Mouse (Mus musculus) midbrain, embryonic 11.5 days (tissue): ENCODE data around the gene Usp18. TPM values are rescaled to one million over a fixed set of nuclear protein-coding genes. Genes with fewer than 3 reads are reported as not detected.

Experiments
- ATAC-seq: fragments of 200-750 bp; cut with Nextera tagmentation; 2 replicates; pipeline ENCODE4 v1.8.0; 2017; ENCODE audit warnings: moderate TSS enrichment, moderate library complexity; ENCODE audit not compliant: low FRiP score
- DNase-seq: peaks from one replicate; pipeline ENCODE4 v3.0.0; 2015; ENCODE audit warnings: low spot score; ENCODE audit errors: missing footprints
- H3K27ac ChIP-seq: fragments of 300-500 bp; sonication (generic); 2 replicates; pipeline ENCODE4 v1.5.1; 2014; ENCODE audit warnings: low read depth, low read length
- H3K27me3 ChIP-seq: fragments of 300-500 bp; sonication (generic); 2 replicates; pipeline ENCODE4 v1.6.1; 2014; ENCODE audit warnings: mild to moderate bottlenecking, low read length, moderate library complexity, mixed read lengths; ENCODE audit not compliant: control insufficient read depth, insufficient read depth
- H3K36me3 ChIP-seq: fragments of 300-500 bp; sonication (generic); 2 replicates; pipeline ENCODE4 v1.6.1; 2014; ENCODE audit warnings: mild to moderate bottlenecking, low read length, moderate library complexity, mixed read lengths; ENCODE audit not compliant: control insufficient read depth, insufficient read depth
- H3K4me1 ChIP-seq: fragments of 300-500 bp; sonication (generic); 2 replicates; pipeline ENCODE4 v1.6.1; 2014; ENCODE audit warnings: low read length; ENCODE audit not compliant: control insufficient read depth, insufficient read depth
- H3K4me2 ChIP-seq: fragments of 300-500 bp; sonication (generic); 2 replicates; pipeline ENCODE4 v1.6.1; 2014; ENCODE audit warnings: mild to moderate bottlenecking, moderate library complexity
- H3K4me3 ChIP-seq: fragments of 300-500 bp; sonication (generic); 2 replicates; pipeline ENCODE4 v1.5.1; 2014; ENCODE audit warnings: low read depth, low read length
- H3K9ac ChIP-seq: fragments of 300-500 bp; sonication (generic); 2 replicates; pipeline ENCODE4 v1.6.1; 2014; ENCODE audit warnings: low read length
- H3K9me3 ChIP-seq: fragments of 300-500 bp; sonication (generic); 2 replicates; pipeline ENCODE4 v1.6.1; 2016; ENCODE audit warnings: low read length; ENCODE audit not compliant: control insufficient read depth
- WGBS: fragments of 180-500 bp; shearing (Covaris S2); extraction: QIAGEN DNeasy Blood & Tissue Kit; methylation state at CpG from one replicate; pipeline ENCODE4 v1.1.7; 2014; 5-methylcytosine and 5-hydroxymethylcytosine counted together
- polyA plus RNA-seq: library from polyadenylated mRNA; unstranded; fragments of >200 nt; fragmentation: Nextera tagmentation; extraction: Ambion mirVana; gene quantifications from 2 replicates; pipeline ENCODE4 v1.2.1, GENCODE M21; 2014

Usp18 gene
- polyA plus RNA-seq, 1 experiment from 2014 or later: 1.0 TPM

- H3K9me3 ChIP-seq: no peaks in the 10 kb centered on the region; the same call in 1 of the 2 replicates
- no peaks in the 10 kb centered on the region for H3K4me1 ChIP-seq
- DNase-seq (no peak), ATAC-seq (no peak)
- H3K9ac ChIP-seq: no peak overlapping the region
- H3K36me3 ChIP-seq: no peaks in the 10 kb centered on the region
- no peak overlapping the region for H3K27ac ChIP-seq
- H3K4me3 ChIP-seq: no peak overlapping the region
- 92% methylated on average over 10 of the region's 10 CpGs for WGBS
- H3K27me3 ChIP-seq: no peaks in the 10 kb centered on the region
- no peak overlapping the region for H3K4me2 ChIP-seq
These were observed 16.3 kb downstream of the Usp18 start for GRCm38 (mm10) chr6:121262004-121262403.

DNA sequence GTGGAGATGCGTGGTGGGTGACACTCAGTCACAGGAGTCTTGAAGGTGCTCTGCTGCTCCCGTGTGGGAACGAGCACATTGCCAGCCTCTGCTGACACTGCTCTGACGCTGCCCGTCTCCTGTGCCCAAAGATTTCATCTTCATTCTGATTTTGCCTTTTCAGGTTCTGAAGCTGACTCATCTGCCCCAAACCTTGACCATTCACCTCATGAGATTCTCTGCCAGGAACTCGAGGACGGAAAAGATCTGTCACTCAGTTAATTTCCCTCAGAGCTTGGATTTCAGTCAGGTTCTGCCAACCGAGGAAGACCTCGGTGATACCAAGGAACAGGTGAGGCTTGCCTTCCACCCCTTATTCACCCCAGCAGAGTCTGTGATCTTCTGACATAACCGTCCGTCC, 16.8 kb downstream of the Usp18 start:
- H3K36me3 ChIP-seq: no peaks in the 10 kb centered on the region
- 95% methylated on average over 11 of the region's 11 CpGs for WGBS
- no peak overlapping the region for H3K9ac ChIP-seq
- no peaks in the 10 kb centered on the region; the same call in 1 of the 2 replicates for H3K9me3 ChIP-seq
- no peak overlapping the region for H3K27ac ChIP-seq
- no peak overlapping the region for H3K4me3 ChIP-seq
- no peak overlapping the region for H3K4me2 ChIP-seq
- DNase-seq (no peak), ATAC-seq (no peak)
- no peaks in the 10 kb centered on the region for H3K27me3 ChIP-seq
- no peaks in the 10 kb centered on the region for H3K4me1 ChIP-seq

- 85% methylated on average over 6 of the region's 6 CpGs for WGBS
- ATAC-seq (no peak), DNase-seq (peak; percentile 81)
- H3K4me2 ChIP-seq: no peak overlapping the region
- no peaks in the 10 kb centered on the region for H3K9me3 ChIP-seq
- no peaks in the 10 kb centered on the region for H3K36me3 ChIP-seq
- no peak overlapping the region for H3K27ac ChIP-seq
- H3K4me3 ChIP-seq: no peak overlapping the region
- no peak overlapping the region for H3K9ac ChIP-seq
- no peaks in the 10 kb centered on the region for H3K27me3 ChIP-seq
- no peaks in the 10 kb centered on the region for H3K4me1 ChIP-seq
These were observed 24.4 kb downstream of the Usp18 start for GRCm38 (mm10) chr6:121270156-121270555.

DNA sequence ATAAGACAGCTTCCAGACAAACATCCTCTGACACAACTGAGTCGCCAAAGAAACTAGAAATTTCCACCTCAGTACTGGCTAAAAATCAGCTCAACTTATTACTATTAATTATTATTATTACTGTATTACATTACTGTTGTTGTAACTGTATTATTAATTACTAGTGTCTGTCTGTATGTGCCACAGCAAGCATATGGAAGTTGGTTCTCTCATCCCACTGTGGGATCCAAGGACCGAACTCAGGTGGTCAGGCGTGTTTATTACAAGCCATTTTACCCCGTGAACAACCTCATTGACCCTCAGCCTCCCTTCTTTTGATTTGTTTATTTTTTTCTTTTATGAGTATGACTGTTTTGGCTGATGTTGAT, 26.0 kb downstream of the Usp18 start:
- Histone ChIP-seq H3K4me2 (peak overlapping the region; percentile 60; the same call in 1 of the 2 replicates), H3K9me3 (no peaks in the 10 kb centered on the region), H3K4me1 (no peaks in the 10 kb centered on the region), H3K27me3 (no peaks in the 10 kb centered on the region), H3K27ac (no peak overlapping the region), H3K36me3 (no peaks in the 10 kb centered on the region), H3K4me3 (no peak overlapping the region), H3K9ac (no peak overlapping the region)
- ATAC-seq (no peak; the same call in 1 of the 2 replicates), DNase-seq (no peak)
- WGBS: 14% methylated on average over 4 of the region's 4 CpGs

DNA sequence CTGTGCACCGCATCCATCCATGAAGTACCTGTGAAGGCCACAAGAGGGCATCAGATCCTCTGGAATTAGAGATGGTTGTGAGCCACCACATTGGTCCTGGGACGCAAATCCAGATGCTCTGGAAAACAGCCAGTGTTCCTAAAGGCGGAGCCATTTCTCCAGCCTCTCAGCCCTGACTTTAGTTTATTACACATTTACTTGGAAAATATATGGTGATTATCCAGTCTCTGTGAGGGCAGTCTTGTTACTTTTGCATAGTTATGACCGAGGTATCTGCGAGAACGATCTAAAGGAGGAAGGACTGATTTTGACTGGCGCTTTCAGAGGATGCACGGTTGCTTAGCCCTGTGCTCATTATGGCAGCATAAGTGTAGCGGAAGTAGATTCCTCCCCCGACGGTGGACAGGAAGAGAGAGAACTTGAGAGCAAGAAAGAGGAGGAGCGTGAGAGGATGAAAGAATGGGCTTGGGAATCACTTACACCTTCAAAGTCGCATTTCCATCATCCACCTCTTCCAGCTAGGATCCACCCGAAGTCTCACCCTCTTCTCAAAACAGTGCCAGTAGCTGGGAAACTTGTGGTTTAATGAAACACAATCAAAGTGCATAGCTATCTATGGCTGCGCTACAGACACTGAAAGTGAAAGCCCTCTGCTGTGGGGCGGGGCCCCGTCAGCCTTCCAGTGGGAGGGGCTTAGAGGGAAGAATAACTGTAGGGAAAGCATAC, 26.5 kb downstream of the Usp18 start:
- Histone ChIP-seq H3K4me2 (peak overlapping the region; percentile 60), H3K4me1 (no peaks in the 10 kb centered on the region), H3K27ac (peak overlapping the region; percentile 46), H3K4me3 (peak overlapping the region; percentile 28), H3K9me3 (no peaks in the 10 kb centered on the region), H3K27me3 (no peaks in the 10 kb centered on the region), H3K9ac (peak overlapping the region; percentile 56), H3K36me3 (no peaks in the 10 kb centered on the region)
- WGBS: 20% methylated on average over 17 of the region's 17 CpGs
- peak; percentile 98 for DNase-seq
- ATAC-seq: peak; percentile 88

GRCm38 (mm10) chr6:121274356-121274755, 28.6 kb downstream of the Usp18 start:
- no peaks in the 10 kb centered on the region for H3K4me1 ChIP-seq
- 82% methylated on average over 3 of the region's 3 CpGs for WGBS
- H3K9ac ChIP-seq: no peak overlapping the region
- H3K4me3 ChIP-seq: no peak overlapping the region
- ATAC-seq: no peak
- H3K27me3 ChIP-seq: no peaks in the 10 kb centered on the region
- no peak overlapping the region for H3K27ac ChIP-seq
- no peaks in the 10 kb centered on the region for H3K36me3 ChIP-seq
- peak; percentile 84 for DNase-seq
- H3K4me2 ChIP-seq: no peak overlapping the region
- H3K9me3 ChIP-seq: no peaks in the 10 kb centered on the region

- Histone ChIP-seq H3K4me1 (no peaks in the 10 kb centered on the region), H3K27ac (no peak overlapping the region), H3K36me3 (no peaks in the 10 kb centered on the region), H3K9me3 (no peaks in the 10 kb centered on the region), H3K4me3 (no peak overlapping the region), H3K9ac (no peak overlapping the region), H3K4me2 (no peak overlapping the region), H3K27me3 (no peaks in the 10 kb centered on the region)
- ATAC-seq (no peak), DNase-seq (peak; percentile 8)
- 97% methylated on average over 5 of the region's 5 CpGs for WGBS
These were observed 38.4 kb downstream of the Usp18 start for GRCm38 (mm10) chr6:121284132-121284531.

- no peak overlapping the region for H3K4me2 ChIP-seq
These were observed 53.6 kb downstream of the Usp18 start for GRCm38 (mm10) chr6:121299317-121299716.

GRCm38 (mm10) chr6:121299954-121300353, 54.2 kb downstream of the Usp18 start, which contains the start of gene Slc6a13:
Gene Slc6a13, plus strand, starts transcription at chr6:121300227.
- 3% methylated on average over 11 of the region's 11 CpGs for WGBS
- peak; percentile 77 for ATAC-seq
- no peaks in the 10 kb centered on the region for H3K36me3 ChIP-seq
- no peaks in the 10 kb centered on the region for H3K9me3 ChIP-seq
- no peak within 1 kb of the TSS for H3K27ac ChIP-seq
- no peak within 1 kb of the TSS for H3K4me3 ChIP-seq
- DNase-seq: peak; percentile 95
- no peaks in the 10 kb centered on the region; the same call in 1 of the 2 replicates for H3K27me3 ChIP-seq
- peak within 1 kb of the TSS; percentile 15; the same call in 1 of the 2 replicates for H3K4me2 ChIP-seq
- H3K4me1 ChIP-seq: peaks cover 10% of the 10 kb centered on the region
- H3K9ac ChIP-seq: 0 out of 2 replicates have a peak within 1 kb of the TSS, but pooled peaks have one; percentile 13

More at GRCm38 (mm10) chr6:121299317-121299716, 53.6 kb downstream of the Usp18 start:
- ATAC-seq (no peak), DNase-seq (no peak)
- Histone ChIP-seq H3K4me3 (no peak overlapping the region), H3K27me3 (no peaks in the 10 kb centered on the region; the same call in 1 of the 2 replicates), H3K4me1 (peaks cover 10% of the 10 kb centered on the region), H3K36me3 (no peaks in the 10 kb centered on the region), H3K27ac (no peak overlapping the region), H3K9me3 (no peaks in the 10 kb centered on the region), H3K9ac (no peak overlapping the region)
- WGBS: 43% methylated on average over 7 of the region's 7 CpGs
